Mouse (Mus musculus) limb, embryonic 11.5 days (tissue): ENCODE measurements around the gene Iqschfp. TPM values are rescaled to one million over a fixed set of nuclear protein-coding genes. Genes with fewer than 3 reads are reported as not detected.

Experiments used
- ATAC-seq: fragments of 200-750 bp; cut with Nextera tagmentation; 2 replicates; pipeline ENCODE4 v1.8.0; 2017; ENCODE audit warnings: low read depth; ENCODE audit not compliant: insufficient number of reproducible peaks, low FRiP score, low TSS enrichment
- DNase-seq: peaks from one replicate; pipeline ENCODE4 v3.0.0-alpha.2; 2015; ENCODE audit warnings: low spot score
- H3K27ac ChIP-seq: fragments of 300-500 bp; sonication (generic); replicated peaks from 2 replicates; pipeline ENCODE4 v1.5.1; 2014; ENCODE audit warnings: low read depth, mild to moderate bottlenecking, low read length
- H3K27me3 ChIP-seq: fragments of 300-500 bp; sonication (generic); 2 replicates; pipeline ENCODE4 v1.6.1; 2014; ENCODE audit warnings: mild to moderate bottlenecking, low read length, mixed read lengths; ENCODE audit not compliant: control insufficient read depth, insufficient read depth
- H3K36me3 ChIP-seq: fragments of 300-500 bp; sonication (generic); 2 replicates; pipeline ENCODE4 v1.6.1; 2014; ENCODE audit warnings: mild to moderate bottlenecking, low read length, moderate library complexity, mixed read lengths; ENCODE audit not compliant: control insufficient read depth, insufficient read depth
- H3K4me1 ChIP-seq: fragments of 300-500 bp; sonication (generic); 2 replicates; pipeline ENCODE4 v1.6.1; 2014; ENCODE audit warnings: low read length, mixed read lengths; ENCODE audit not compliant: control insufficient read depth, insufficient read depth
- H3K4me2 ChIP-seq: fragments of 300-500 bp; sonication (generic); 2 replicates; pipeline ENCODE4 v1.6.1; 2014; ENCODE audit warnings: low read depth, mild to moderate bottlenecking, moderate library complexity; ENCODE audit not compliant: severe bottlenecking
- H3K4me3 ChIP-seq: fragments of 300-500 bp; sonication (generic); 2 replicates; pipeline ENCODE4 v1.5.1; 2014; ENCODE audit warnings: low read depth, low read length
- H3K9ac ChIP-seq: fragments of 300-500 bp; sonication (generic); 2 replicates; pipeline ENCODE4 v1.6.1; 2014; ENCODE audit warnings: mild to moderate bottlenecking, low read length
- H3K9me3 ChIP-seq: fragments of 300-500 bp; sonication (generic); 2 replicates; pipeline ENCODE4 v1.6.1; 2016; ENCODE audit warnings: low read length; ENCODE audit not compliant: control insufficient read depth
- WGBS: fragments of 180-500 bp; shearing (Covaris S2); extraction: QIAGEN DNeasy Blood & Tissue Kit; methylation state at CpG from one replicate; pipeline ENCODE4 v1.1.7; 2014; 5-methylcytosine and 5-hydroxymethylcytosine counted together
- polyA plus RNA-seq: library from polyadenylated mRNA; unstranded; fragments of >200 nt; fragmentation: Nextera tagmentation; extraction: Ambion mirVana; gene quantifications from 2 replicates; pipeline ENCODE4 v1.2.1, GENCODE M21; 2014

Iqschfp gene
- polyA plus RNA-seq, 1 experiment from 2014 or later, result 0.56 TPM

- no peak overlapping the region for H3K27ac ChIP-seq
- H3K9ac ChIP-seq, result no peak overlapping the region
- no peak overlapping the region for H3K4me3 ChIP-seq
- ATAC-seq (no peak), DNase-seq (no peak)
- H3K9me3 ChIP-seq, result no peaks in the 10 kb centered on the region
- no peaks in the 10 kb centered on the region for H3K36me3 ChIP-seq
- 77% methylated on average over 12 of the region's 12 CpGs for WGBS
- no peak overlapping the region for H3K4me2 ChIP-seq
- H3K4me1 ChIP-seq, result peaks cover 36% of the 10 kb centered on the region
- H3K27me3 ChIP-seq, result no peaks in the 10 kb centered on the region
Measured at GRCm38 (mm10) chr3:68593073-68593867, 701.2 kb downstream of the Iqschfp start.

GRCm38 (mm10) chr3:68595316-68595925, 703.4 kb downstream of the Iqschfp start:
- H3K36me3 ChIP-seq, result no peaks in the 10 kb centered on the region
- 52% methylated on average over 10 of the region's 10 CpGs for WGBS
- ATAC-seq (no peak), DNase-seq (peak; percentile 48)
- no peaks in the 10 kb centered on the region for H3K27me3 ChIP-seq
- no peak overlapping the region for H3K4me2 ChIP-seq
- H3K4me3 ChIP-seq, result no peak overlapping the region
- no peaks in the 10 kb centered on the region for H3K9me3 ChIP-seq
- peaks cover 23% of the 10 kb centered on the region for H3K4me1 ChIP-seq
- H3K27ac ChIP-seq, result no peak overlapping the region
- H3K9ac ChIP-seq, result no peak overlapping the region

DNA sequence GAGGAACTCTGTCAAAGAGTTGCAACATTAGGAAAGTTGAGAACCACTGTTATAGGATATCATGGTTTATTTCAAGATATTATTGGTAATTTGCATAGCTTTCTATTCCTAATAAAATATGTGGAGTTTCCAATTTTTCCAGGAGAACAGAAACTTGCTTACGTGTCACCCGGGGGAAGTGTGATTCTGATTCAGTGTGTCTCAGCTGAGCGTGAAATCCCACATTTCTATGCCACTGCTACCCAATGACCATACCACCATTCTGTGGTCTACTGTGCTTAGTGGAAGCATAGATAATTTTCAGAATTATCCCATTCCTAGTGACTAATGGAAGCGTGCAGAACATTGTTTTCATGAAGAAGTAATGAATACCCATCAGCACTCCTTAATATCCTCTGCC, 704.9 kb downstream of the Iqschfp start:
- ATAC-seq, result no peak
- Histone ChIP-seq H3K27me3 (no peaks in the 10 kb centered on the region), H3K4me1 (peaks cover 12% of the 10 kb centered on the region), H3K9ac (no peak overlapping the region), H3K9me3 (no peaks in the 10 kb centered on the region), H3K36me3 (no peaks in the 10 kb centered on the region), H3K4me3 (no peak overlapping the region), H3K27ac (no peak overlapping the region), H3K4me2 (no peak overlapping the region)
- DNase-seq, result no peak
- WGBS, result 94% methylated on average over 4 of the region's 4 CpGs

DNA sequence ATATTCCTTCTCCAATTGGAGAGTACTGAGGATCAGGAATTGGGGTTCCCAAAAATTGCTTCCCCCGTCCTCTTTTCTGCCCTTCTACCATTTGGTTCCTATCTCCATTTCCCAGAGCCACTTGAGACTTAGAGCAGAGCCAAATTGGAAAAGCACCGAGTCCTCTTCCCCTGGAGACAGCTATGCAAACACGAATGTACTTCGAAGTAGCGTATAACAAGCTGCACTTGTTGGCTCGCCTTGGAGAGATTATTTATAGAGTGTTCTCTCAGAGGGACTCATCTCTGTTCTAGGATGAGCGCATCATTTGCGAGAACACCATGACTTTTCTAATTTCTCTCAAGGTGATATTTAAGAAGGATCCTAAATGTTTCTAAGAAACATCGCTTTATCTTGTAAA, 710.9 kb downstream of the Iqschfp start:
- 92% methylated on average over 9 of the region's 9 CpGs for WGBS
- no peaks in the 10 kb centered on the region for H3K9me3 ChIP-seq

DNA sequence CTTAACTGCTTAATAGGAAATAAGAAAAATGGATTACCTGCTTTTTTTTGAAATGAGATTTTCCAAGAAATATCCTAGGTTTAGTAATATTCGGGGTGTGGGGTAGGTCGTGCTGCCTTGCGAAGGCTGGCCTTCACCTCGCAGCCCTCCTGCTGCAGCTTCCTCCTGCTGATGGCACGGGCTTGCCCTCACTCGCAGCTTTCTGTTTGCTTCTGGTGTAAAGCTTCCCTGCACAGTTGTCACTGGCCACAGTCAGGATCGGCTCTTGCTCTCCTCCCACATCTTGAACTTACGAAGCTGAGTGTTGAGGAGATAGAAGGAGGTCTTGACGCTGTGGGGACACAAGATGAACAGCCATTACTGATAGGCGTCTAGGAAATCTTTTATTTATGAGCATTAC, 712.4 kb downstream of the Iqschfp start:
- 67% methylated on average over 10 of the region's 10 CpGs for WGBS
- H3K9ac ChIP-seq, result no peak overlapping the region
- H3K27ac ChIP-seq, result no peak overlapping the region
- no peaks in the 10 kb centered on the region for H3K4me1 ChIP-seq
- no peaks in the 10 kb centered on the region for H3K36me3 ChIP-seq
- DNase-seq, result no peak
- H3K27me3 ChIP-seq, result no peaks in the 10 kb centered on the region
- H3K9me3 ChIP-seq, result no peaks in the 10 kb centered on the region
- no peak for ATAC-seq
- H3K4me2 ChIP-seq, result no peak overlapping the region
- H3K4me3 ChIP-seq, result no peak overlapping the region

More for the DNA sequence above, 710.9 kb downstream of the Iqschfp start:
- H3K4me2 ChIP-seq, result no peak overlapping the region
- no peak overlapping the region for H3K4me3 ChIP-seq
- H3K36me3 ChIP-seq, result no peaks in the 10 kb centered on the region
- no peak for ATAC-seq
- DNase-seq, result no peak
- H3K27ac ChIP-seq, result no peak overlapping the region
- H3K9ac ChIP-seq, result no peak overlapping the region
- H3K4me1 ChIP-seq, result no peaks in the 10 kb centered on the region
- H3K27me3 ChIP-seq, result no peaks in the 10 kb centered on the region

- Histone ChIP-seq H3K4me2 (no peak overlapping the region), H3K9me3 (no peaks in the 10 kb centered on the region), H3K27me3 (no peaks in the 10 kb centered on the region), H3K27ac (no peak overlapping the region), H3K36me3 (no peaks in the 10 kb centered on the region), H3K4me3 (no peak overlapping the region), H3K4me1 (no peaks in the 10 kb centered on the region), H3K9ac (no peak overlapping the region)
- no peak for ATAC-seq
- 83% methylated on average over 10 of the region's 10 CpGs for WGBS
- DNase-seq, result no peak
Measured at GRCm38 (mm10) chr3:68604962-68605361, 712.9 kb downstream of the Iqschfp start.

DNA sequence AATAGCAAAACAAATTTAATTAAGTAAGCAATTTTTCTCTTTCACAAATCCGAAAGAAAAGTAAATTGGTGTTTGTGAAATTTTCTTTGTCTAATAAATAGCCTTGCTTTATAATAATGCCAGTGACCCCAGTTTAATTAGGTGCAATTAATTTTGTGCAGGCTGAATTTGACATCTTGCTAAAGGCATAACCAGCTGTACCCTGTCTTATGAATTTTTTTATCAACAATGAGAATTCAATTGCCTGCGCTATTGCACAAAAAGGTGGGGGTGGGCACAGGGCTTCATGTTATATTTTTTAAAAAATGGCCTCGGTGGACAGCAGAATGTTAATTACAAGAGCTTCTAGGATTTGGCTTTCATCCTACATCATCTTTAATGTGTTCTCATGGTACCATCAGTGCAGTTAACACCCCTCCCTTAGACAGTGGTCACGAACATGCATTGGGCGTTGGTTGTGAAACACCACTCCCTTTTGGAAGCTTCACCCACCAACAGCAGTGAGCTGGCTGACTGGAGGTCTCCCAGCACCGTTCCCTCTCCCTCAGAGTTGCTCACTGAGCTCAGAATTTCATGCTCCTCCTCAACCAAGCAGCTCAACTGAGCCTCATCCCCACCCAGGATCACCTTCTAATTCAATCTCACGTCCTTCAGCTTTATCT, 714.0 kb downstream of the Iqschfp start:
- no peak for ATAC-seq
- Histone ChIP-seq H3K4me2 (no peak overlapping the region), H3K9me3 (no peaks in the 10 kb centered on the region), H3K4me1 (no peaks in the 10 kb centered on the region), H3K36me3 (no peaks in the 10 kb centered on the region), H3K27ac (no peak overlapping the region), H3K9ac (no peak overlapping the region), H3K4me3 (no peak overlapping the region), H3K27me3 (no peaks in the 10 kb centered on the region)
- 88% methylated on average over 7 of the region's 7 CpGs for WGBS
- DNase-seq, result no peak

DNA sequence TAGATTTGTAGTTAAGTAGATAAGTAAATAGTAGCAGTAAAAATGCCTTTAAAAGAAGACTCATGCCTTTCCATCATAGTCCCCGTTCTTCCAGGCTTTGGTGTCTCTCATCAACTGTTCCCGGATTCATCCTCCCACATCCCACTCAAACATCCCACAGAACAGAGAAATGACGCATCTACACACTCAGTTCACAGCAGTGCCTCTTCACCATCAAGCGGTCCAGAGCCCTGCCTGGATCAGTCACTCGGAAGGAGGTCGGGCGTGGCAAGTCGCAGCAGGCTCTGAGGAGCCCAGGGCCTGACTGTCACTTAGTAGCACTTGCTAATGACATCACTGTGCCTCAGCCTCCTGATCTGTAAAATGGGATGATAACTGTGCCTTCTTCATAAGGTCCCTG, 714.7 kb downstream of the Iqschfp start:
- ATAC-seq (no peak), DNase-seq (no peak)
- Histone ChIP-seq H3K4me2 (no peak overlapping the region), H3K9ac (no peak overlapping the region), H3K27ac (no peak overlapping the region), H3K9me3 (no peaks in the 10 kb centered on the region), H3K36me3 (no peaks in the 10 kb centered on the region), H3K4me1 (no peaks in the 10 kb centered on the region), H3K4me3 (no peak overlapping the region), H3K27me3 (no peaks in the 10 kb centered on the region)
- WGBS, result 92% methylated on average over 8 of the region's 8 CpGs
